Mouse (Mus musculus) cerebellum, postnatal 25 days (tissue): ENCODE data around the gene Maml2.

Experiments
- DNase-seq, 2 experiments: peaks; one replicate each; pipeline ENCODE4 v3.0.0; 2021; ENCODE audit warnings: mixed read lengths in 2 of 2

Gene Maml2

DNA sequence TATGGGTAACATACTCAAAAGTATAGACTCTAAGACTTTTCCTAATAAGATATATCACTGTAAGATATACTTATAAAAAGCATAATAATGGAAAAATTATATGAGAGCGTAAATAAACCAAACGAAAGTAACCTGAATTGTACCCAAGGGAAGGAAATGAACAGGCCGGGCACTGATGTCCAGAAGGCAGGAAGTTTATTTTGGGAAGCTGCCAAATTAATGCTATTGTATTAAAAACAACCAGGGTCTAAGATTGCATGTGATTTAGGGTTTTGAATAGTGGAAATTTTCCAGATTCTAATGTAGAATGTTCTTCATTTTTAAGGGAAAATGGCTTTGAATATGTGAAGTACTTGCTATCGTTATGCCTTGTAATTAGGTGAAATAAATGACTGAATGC lies 454.8 kb downstream of the Maml2 start:
- DNase-seq: no peak
